Mouse (Mus musculus) kidney, adult 18-20 months (tissue): ENCODE measurements at regions not wholly inside any gene's neighbourhood (a gene's known extent, or its start where the extent isn't known, plus 50 kb on each side); places are given as distances from the start of the nearest gene placed in this dataset.

Source experiments
- DNase-seq: peaks from one replicate; pipeline ENCODE4 v3.0.0; 2021

GRCm38 (mm10) chr4:12620059-12620755 lies 448.4 kb upstream of the Fam92a start:
- DNase-seq = no peak

DNA sequence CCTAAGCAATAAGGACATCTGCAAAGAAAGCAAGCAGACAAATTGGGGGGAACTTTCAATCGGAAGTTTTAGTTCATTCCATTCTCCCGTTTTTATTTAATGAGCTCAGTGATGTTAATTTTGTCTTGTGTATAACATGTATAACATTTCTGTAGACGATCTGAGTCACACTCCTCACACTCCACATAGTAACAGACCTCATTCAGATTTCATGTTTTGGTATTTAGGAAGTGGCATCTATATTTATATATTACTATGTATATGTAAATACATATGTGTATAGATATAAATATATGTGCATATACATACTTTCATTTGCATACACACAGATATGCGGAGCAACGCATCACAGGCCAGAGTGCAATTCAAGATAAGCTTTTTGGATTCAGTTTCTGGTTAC lies 444.9 kb upstream of the Fam92a start:
- no peak for DNase-seq

DNA sequence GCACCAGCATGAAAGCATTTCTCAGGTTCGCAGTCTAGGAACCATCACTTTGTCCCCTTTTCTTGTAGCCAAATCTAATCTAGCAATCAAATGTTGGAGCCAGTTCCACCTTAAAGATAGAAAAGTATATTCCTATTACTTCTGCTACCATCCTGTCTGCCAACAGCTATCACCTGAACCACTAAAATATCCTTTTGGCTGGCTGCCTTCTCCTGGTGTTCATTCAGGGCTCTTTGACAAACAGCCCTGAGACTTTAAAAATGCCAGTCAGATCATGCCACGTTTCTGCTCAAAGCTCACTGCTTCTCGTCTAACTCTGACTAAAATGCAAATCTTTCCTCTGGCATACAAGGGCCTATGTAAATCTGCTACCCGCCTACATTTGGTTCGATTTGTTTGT lies 439.7 kb upstream of the Fam92a start:
- DNase-seq = no peak

GRCm38 (mm10) chr4:12601165-12601919 lies 429.5 kb upstream of the Fam92a start:
- no peak for DNase-seq

- DNase-seq = no peak
These were observed 424.1 kb upstream of the Fam92a start for GRCm38 (mm10) chr4:12595801-12596515.

- DNase-seq = no peak
These were observed 421.2 kb upstream of the Fam92a start for GRCm38 (mm10) chr4:12592973-12593372.

- DNase-seq = no peak
These were observed 406.3 kb upstream of the Fam92a start for GRCm38 (mm10) chr4:12578102-12578501.

DNA sequence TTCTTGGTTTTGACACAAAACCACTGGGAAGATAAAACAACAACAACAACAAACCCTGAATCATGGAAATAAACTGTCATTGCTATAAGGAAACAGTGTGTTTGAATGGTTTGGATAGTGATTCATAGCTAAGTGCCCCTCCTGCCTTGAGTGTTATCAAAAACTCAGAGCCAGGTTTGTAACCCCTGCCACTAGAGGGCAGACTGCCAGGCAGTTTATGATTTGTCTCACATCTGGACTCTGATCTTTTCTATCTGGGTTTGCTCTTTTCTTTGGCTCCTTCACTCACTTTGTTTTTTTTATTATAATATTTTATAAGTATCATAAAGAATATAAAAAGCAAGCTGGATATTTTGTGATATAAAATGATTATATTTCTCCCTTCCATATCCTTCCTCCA lies 400.1 kb upstream of the Fam92a start:
- peak; percentile 11 for DNase-seq

DNA sequence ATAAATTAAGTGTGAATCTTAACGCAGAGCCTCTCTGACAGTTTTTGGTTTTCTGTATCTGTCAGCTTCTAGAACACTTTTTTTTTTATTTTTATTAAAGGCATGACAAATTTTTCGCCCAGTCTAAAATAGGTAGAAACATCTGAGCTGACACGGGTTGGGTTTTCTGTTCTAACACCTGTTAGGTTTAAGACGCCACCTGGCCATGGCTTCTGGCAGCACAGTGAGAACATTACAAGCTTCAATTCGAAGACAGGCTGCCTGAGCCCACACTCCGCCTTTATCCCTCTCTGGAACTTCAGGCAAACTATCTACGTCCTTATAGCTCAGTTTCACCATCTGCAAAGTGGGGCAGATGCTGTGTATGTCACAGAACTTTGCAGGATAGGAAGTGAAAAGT lies 398.9 kb upstream of the Fam92a start:
- DNase-seq = no peak

GRCm38 (mm10) chr4:12567643-12568042 lies 395.8 kb upstream of the Fam92a start:
- DNase-seq = no peak

GRCm38 (mm10) chr4:12563016-12563415 lies 391.2 kb upstream of the Fam92a start:
- DNase-seq = no peak

- DNase-seq = no peak
These were observed 388.7 kb upstream of the Fam92a start for GRCm38 (mm10) chr4:12560546-12560945.

GRCm38 (mm10) chr4:12560015-12560414 lies 388.2 kb upstream of the Fam92a start:
- no peak for DNase-seq

DNA sequence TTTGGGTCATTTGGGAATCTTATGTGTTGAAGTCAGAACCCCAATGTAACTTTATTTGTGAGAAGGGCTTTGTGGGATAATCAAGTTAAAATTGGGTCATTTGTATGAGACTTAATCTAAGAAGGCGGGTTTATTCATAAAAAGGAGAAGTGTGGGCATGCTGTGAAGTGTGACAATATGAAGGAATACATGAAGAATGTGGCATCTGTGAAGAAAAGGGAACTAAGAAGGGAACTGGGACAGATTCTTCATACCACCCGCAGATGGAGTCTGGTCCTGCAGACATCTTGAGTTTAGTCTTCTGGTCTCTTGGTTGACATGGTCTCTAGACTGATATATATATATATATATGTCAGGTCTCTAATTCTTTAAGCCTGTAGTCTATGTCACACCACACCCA lies 385.3 kb upstream of the Fam92a start:
- no peak for DNase-seq

- DNase-seq = no peak
These were observed 377.4 kb upstream of the Fam92a start for GRCm38 (mm10) chr4:12549265-12549664.

- DNase-seq = no peak
These were observed 372.1 kb upstream of the Fam92a start for GRCm38 (mm10) chr4:12543906-12544305.

DNA sequence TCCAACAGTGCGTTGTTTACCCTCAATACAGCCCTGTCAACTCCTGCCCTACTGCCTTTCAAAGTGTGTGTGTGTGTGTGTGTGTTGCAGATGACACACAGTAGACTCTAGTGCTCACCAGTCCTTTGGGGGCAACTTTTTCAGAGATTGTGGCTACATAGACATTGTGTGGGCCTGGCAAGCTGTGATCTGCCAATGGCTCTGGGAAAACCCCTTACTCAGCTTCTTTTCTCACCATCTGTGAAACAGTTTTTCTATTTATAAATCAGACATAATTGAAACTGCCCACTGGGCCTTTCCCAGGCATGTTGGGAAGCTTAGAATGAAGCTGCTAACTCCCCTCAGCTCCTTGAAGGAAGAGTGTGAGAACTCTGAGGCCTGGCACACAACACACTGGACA lies 369.7 kb upstream of the Fam92a start:
- DNase-seq = no peak

DNA sequence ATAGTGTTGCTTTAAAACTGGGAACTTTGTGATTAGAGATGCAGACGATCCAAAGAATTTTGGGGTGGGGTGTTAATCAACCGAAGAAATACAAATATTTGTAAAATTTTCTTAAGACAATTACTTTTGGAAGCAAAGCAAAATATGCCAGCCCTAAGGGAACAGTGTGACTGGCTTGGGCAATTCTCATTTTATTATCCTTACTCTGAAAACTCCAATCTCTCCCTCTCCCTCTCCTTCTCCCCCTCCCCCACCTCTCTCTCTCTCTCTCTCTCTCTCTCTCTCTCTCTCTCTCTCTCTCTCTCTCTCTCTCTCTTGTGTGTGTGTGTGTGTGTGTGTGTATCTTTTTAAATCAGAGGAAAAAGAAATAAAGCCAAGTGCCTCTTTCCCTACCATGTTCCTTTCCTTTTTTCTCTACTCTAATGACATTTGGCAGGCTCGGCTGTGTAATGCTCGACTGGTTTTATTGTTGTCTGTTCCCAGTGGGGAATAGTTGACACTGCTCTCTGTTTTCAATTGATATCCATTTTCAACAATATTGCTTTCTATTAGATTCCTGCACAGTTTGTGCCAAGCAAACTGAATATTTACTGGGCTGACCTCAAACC lies 367.5 kb upstream of the Fam92a start:
- DNase-seq = no peak

- DNase-seq = peak; percentile 9
These were observed 366.9 kb upstream of the Fam92a start for GRCm38 (mm10) chr4:12538694-12539121.

DNA sequence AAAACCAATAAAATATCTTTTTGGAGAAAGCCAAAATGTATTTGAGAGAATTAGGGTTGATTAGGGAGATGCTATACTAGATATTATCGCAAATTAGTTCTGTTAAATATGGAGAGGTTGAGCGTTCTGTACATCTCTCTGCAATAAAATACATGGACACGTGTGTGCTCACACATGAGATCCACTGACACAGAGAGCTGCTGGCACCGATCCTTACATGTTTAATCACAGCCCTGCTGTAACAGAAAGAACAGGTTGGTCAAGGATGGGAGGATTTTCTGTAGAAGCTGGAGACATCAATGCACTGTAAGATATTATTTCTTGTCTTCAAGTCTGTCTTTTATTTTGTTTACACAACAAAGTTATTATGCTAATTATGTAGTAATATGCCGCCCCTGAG lies 366.2 kb upstream of the Fam92a start:
- no peak for DNase-seq

DNA sequence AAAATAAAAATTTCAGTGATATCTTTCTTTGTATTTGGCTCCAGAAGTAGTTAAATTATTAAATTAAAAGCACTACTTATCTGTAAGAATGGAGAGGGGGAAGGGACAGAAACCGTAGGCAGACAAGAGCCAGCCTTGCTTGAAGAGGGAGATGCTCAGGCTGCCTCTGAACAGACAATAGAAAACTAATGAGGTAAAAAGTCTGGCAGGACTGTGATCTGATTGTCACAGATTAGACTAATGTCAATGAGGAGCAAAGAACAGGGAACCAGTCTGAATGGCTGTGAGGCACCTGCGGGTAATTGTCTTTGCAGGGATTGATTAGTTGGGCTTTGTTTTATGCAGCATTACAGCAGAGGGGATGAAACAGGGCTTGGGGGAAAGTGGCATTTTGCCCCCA lies 362.3 kb upstream of the Fam92a start:
- DNase-seq = no peak

DNA sequence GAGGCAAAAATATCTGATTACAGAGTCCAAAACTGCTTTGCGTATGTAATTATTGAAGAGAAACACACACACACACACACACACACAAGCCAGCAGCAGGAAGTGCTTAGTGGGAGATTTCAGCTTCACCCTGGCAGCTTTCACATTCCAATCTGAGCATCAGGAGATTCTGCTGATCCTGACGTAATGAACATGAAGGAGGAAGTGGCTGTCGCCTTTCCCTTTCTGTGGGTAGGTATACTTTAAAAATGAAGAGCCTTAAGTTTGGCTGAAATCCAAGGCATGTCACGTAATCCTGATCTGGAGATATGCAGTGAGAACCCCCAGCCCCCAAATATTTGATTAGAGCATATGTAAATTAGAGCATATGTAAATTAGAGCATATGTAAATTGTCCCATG lies 361.1 kb upstream of the Fam92a start:
- DNase-seq = no peak

DNA sequence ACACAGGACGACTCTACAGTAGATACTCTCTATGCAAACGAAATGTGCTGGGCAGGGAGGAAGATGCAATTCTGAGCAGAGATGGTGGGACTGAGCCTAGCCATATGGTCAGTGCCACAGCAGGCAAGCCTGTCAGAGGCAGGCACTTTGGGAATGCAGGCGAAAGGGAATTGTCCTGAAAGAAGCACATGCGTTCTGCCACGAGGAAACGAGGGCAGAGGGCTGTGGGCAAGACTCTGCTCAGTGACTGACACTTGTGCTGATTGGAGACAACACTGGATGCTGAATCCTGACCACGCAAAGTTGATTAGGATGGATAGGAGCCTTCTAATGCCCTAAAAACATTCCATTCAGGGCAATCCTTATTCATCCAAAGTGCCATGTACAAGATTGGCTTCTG lies 350.5 kb upstream of the Fam92a start:
- no peak for DNase-seq

- no peak for DNase-seq
These were observed 349.4 kb upstream of the Fam92a start for GRCm38 (mm10) chr4:12521246-12521645.
